8 mouse cellular contexts compared by ENCODE assay signal in genomic region chr15:103322396-103322795, GRCm38 (mm10). TPM values are rescaled to one million over a fixed set of nuclear protein-coding genes. Genes with fewer than 3 reads are reported as not detected.
A peak's percentile ranks its signal among the peaks of the same experiment; 100 is the strongest.
DNase-seq lines count a peak whose midpoint lies in the region; ATAC-seq and TF ChIP-seq lines count a peak whose summit lies in the region.

No protein-coding gene starts in this region.

- H3K79me2 ChIP-seq in liver, adult 2 months (ENCODE audit: control insufficient read depth, insufficient read depth, low read length): no peaks in the 10 kb centered on the region

- peaks cover 5% of the 10 kb centered on the region for H3K4me1 ChIP-seq in liver, adult 2 months (ENCODE audit: control insufficient read depth, insufficient read depth, low read length)
- peaks cover 9% of the 10 kb centered on the region; the same call in 1 of the 2 replicates for H3K4me1 ChIP-seq in forebrain, embryonic 11.5 days (replicated peaks; ENCODE audit: control insufficient read depth, insufficient read depth, low read length)
- H3K4me1 ChIP-seq in limb, embryonic 10.5 days: peaks cover 35% of the 10 kb centered on the region
- H3K4me1 ChIP-seq in neural tube, embryonic 14.5 days (ENCODE audit: control insufficient read depth, insufficient read depth, low read length): no peaks in the 10 kb centered on the region

- H3K4me3 ChIP-seq in liver, adult 2 months (ENCODE audit: insufficient read depth, low read depth, low read length): no peak overlapping the region
- peak overlapping the region; percentile 71 for H3K4me3 ChIP-seq in forebrain, embryonic 11.5 days (ENCODE audit: low read depth, low read length)
- H3K4me3 ChIP-seq in limb, embryonic 10.5 days: peak overlapping the region; percentile 87
- peak overlapping the region; percentile 60 for H3K4me3 ChIP-seq in neural tube, embryonic 14.5 days (ENCODE audit: low read depth, low read length)

- TF ChIP-seq POLR2A in liver, adult 2 months (IDR thresholded peaks at IDR 0.05; ENCODE audit: extremely low read depth, insufficient read depth, low read length): no peak

- H3K27me3 ChIP-seq in liver, adult 2 months (ENCODE audit: control insufficient read depth, insufficient read depth, low read length): no peaks in the 10 kb centered on the region
- no peaks in the 10 kb centered on the region for H3K27me3 ChIP-seq in forebrain, embryonic 11.5 days (ENCODE audit: control insufficient read depth, insufficient read depth, low read length)
- H3K27me3 ChIP-seq in limb, embryonic 10.5 days (ENCODE audit: low read depth, poor library complexity, severe bottlenecking): no peaks in the 10 kb centered on the region
- no peaks in the 10 kb centered on the region for H3K27me3 ChIP-seq in neural tube, embryonic 14.5 days (ENCODE audit: control insufficient read depth, insufficient read depth, low read length)

- WGBS in liver, adult 2 months: 71% methylated on average over 4 of the region's 4 CpGs
- WGBS in forebrain, embryonic 11.5 days: 43% methylated on average over 4 of the region's 4 CpGs
- 51% methylated on average over 4 of the region's 4 CpGs for WGBS in limb, embryonic 10.5 days
- 51% methylated on average over 4 of the region's 4 CpGs for WGBS in neural tube, embryonic 14.5 days

- H3K9ac ChIP-seq in liver, adult 2 months (ENCODE audit: low read depth, low read length): peak overlapping the region; percentile 74; the same call in 1 of the 2 replicates
- H3K9ac ChIP-seq in forebrain, embryonic 11.5 days (ENCODE audit: low read length): peak overlapping the region; percentile 72
- H3K9ac ChIP-seq in neural tube, embryonic 14.5 days (replicated peaks; ENCODE audit: low read depth, low read length): peak overlapping the region; percentile 83; the same call in 1 of the 2 replicates

- no peak for TF ChIP-seq CTCF in liver, adult 2 months (IDR thresholded peaks at IDR 0.05; ENCODE audit: low read depth, low read length)

- H3K27ac ChIP-seq in liver, adult 2 months (replicated peaks; ENCODE audit: insufficient read depth, low read depth, low read length): no peak overlapping the region
- no peak overlapping the region for H3K27ac ChIP-seq in forebrain, embryonic 11.5 days (ENCODE audit: low read depth, low read length)
- H3K27ac ChIP-seq in limb, embryonic 10.5 days: peak overlapping the region; percentile 96; the same call in 1 of the 2 replicates
- H3K27ac ChIP-seq in neural tube, embryonic 14.5 days (ENCODE audit: low read depth, low read length): no peak overlapping the region

- no peaks in the 10 kb centered on the region for H3K9me3 ChIP-seq in forebrain, embryonic 11.5 days (ENCODE audit: control insufficient read depth, low read length)
- H3K9me3 ChIP-seq in limb, embryonic 10.5 days (replicated peaks): no peaks in the 10 kb centered on the region
- no peaks in the 10 kb centered on the region for H3K9me3 ChIP-seq in neural tube, embryonic 14.5 days (ENCODE audit: control insufficient read depth, low read length)

- no peak for DNase-seq in liver, adult 2 months (ENCODE audit: extremely low read depth, low read depth, low spot score)
- DNase-seq in liver (no peak), MN1 (ENCODE audit: low spot score) (no peak)
- peak; percentile 47 for DNase-seq in forebrain, embryonic 11.5 days (ENCODE audit: low spot score)
- DNase-seq in limb, embryonic 10.5 days (ENCODE audit: low spot score): no peak
- DNase-seq in layer of hippocampus, postnatal 36 days: no peak
- DNase-seq in Muller cell, postnatal 12 days (ENCODE audit: inconsistent ontology term): no peak

- H3K4me2 ChIP-seq in forebrain, embryonic 11.5 days (ENCODE audit: low read depth, low read length, severe bottlenecking): peak overlapping the region; percentile 89
- peak overlapping the region; percentile 86 for H3K4me2 ChIP-seq in neural tube, embryonic 14.5 days (ENCODE audit: low read depth, low read length)

- no peak for ATAC-seq in forebrain, embryonic 11.5 days (replicated peaks; ENCODE audit: low FRiP score)
- ATAC-seq in neural tube, embryonic 14.5 days (ENCODE audit: low read depth): no peak

- H3K36me3 ChIP-seq in liver, adult 2 months (ENCODE audit: control insufficient read depth, insufficient read depth, low read length): no peaks in the 10 kb centered on the region
- H3K36me3 ChIP-seq in forebrain, embryonic 11.5 days (ENCODE audit: control insufficient read depth, insufficient read depth, low read length): no peaks in the 10 kb centered on the region
- H3K36me3 ChIP-seq in limb, embryonic 10.5 days: peaks cover 33% of the 10 kb centered on the region
- peaks cover 7% of the 10 kb centered on the region; the same call in 1 of the 2 replicates for H3K36me3 ChIP-seq in neural tube, embryonic 14.5 days (ENCODE audit: control insufficient read depth, insufficient read depth, low read length)

RNA-seq across cellular contexts. Expression of gene Gpr84, which starts 12.0 kb away (rescaled TPM):
- 0.07 and 0.09 TPM in 2 replicates for total RNA-seq in liver, adult 2 months (2014; rRNA removed)
- polyA plus RNA-seq in liver, adult 2 months (2012; rRNA removed): 0.12 and 0.19 TPM in 2 replicates
- not detected in 2 replicates for polyA plus RNA-seq in forebrain, embryonic 11.5 days (2014; fragmentation: Nextera tagmentation; extraction: Ambion mirVana)
- polyA plus RNA-seq in limb, embryonic 10.5 days (2016; fragmentation: Nextera tagmentation; extraction: Ambion mirVana): 0.28 and 0.30 TPM in 2 replicates
- polyA plus RNA-seq in neural tube, embryonic 14.5 days (2014; fragmentation: Nextera tagmentation; extraction: Ambion mirVana): 0.35 and 0.40 TPM in 2 replicates
- total RNA-seq in layer of hippocampus, postnatal 36 days (2021): under 1 TPM; 0.25 to 0.66 TPM

RNA-seq across cellular contexts. Expression of gene Zfp385a, which starts 17.5 kb away (rescaled TPM):
- total RNA-seq in liver, adult 2 months (2014; rRNA removed): 0.92 and 2.1 TPM in 2 replicates
- polyA plus RNA-seq in liver, adult 2 months (2012; rRNA removed): 14.9 and 17.1 TPM in 2 replicates
- 27.4 and 27.8 TPM in 2 replicates for polyA plus RNA-seq in forebrain, embryonic 11.5 days (2014; fragmentation: Nextera tagmentation; extraction: Ambion mirVana)
- polyA plus RNA-seq in limb, embryonic 10.5 days (2016; fragmentation: Nextera tagmentation; extraction: Ambion mirVana): 22.1 and 22.8 TPM in 2 replicates
- 19.2 and 20.7 TPM in 2 replicates for polyA plus RNA-seq in neural tube, embryonic 14.5 days (2014; fragmentation: Nextera tagmentation; extraction: Ambion mirVana)
- 10 to 100 TPM; 38.7 to 39.7 TPM for total RNA-seq in layer of hippocampus, postnatal 36 days (2021)

RNA-seq across cellular contexts. Expression of gene Itga5, which starts 44.2 kb away (rescaled TPM):
- total RNA-seq in liver, adult 2 months (2014; rRNA removed): 3.0 and 5.4 TPM in 2 replicates
- polyA plus RNA-seq in liver, adult 2 months (2012; rRNA removed): 18.0 and 28.1 TPM in 2 replicates
- polyA plus RNA-seq in forebrain, embryonic 11.5 days (2014; fragmentation: Nextera tagmentation; extraction: Ambion mirVana): 22.0 and 22.4 TPM in 2 replicates
- 33.5 and 36.6 TPM in 2 replicates for polyA plus RNA-seq in limb, embryonic 10.5 days (2016; fragmentation: Nextera tagmentation; extraction: Ambion mirVana)
- polyA plus RNA-seq in neural tube, embryonic 14.5 days (2014; fragmentation: Nextera tagmentation; extraction: Ambion mirVana): 3.8 and 7.4 TPM in 2 replicates
- 1 to 10 TPM; 1.4 to 1.9 TPM for total RNA-seq in layer of hippocampus, postnatal 36 days (2021)

RNA-seq across cellular contexts. Expression of gene Copz1, which starts 49.9 kb away (rescaled TPM):
- total RNA-seq in liver, adult 2 months (2014; rRNA removed): 55.9 and 73.0 TPM in 2 replicates
- polyA plus RNA-seq in liver, adult 2 months (2012; rRNA removed): 131 and 142 TPM in 2 replicates
- 265 TPM in 2 replicates for polyA plus RNA-seq in forebrain, embryonic 11.5 days (2014; fragmentation: Nextera tagmentation; extraction: Ambion mirVana)
- 305 and 309 TPM in 2 replicates for polyA plus RNA-seq in limb, embryonic 10.5 days (2016; fragmentation: Nextera tagmentation; extraction: Ambion mirVana)
- polyA plus RNA-seq in neural tube, embryonic 14.5 days (2014; fragmentation: Nextera tagmentation; extraction: Ambion mirVana): 195 and 216 TPM in 2 replicates
- total RNA-seq in layer of hippocampus, postnatal 36 days (2021): 100 to 1,000 TPM in 1 of 2 experiments, 10 to 100 TPM in 1; 93.2 to 103 TPM
